Mouse (Mus musculus) brown adipose tissue, adult 24 weeks (tissue): ENCODE data around the gene Marveld3. TPM values are rescaled to one million over a fixed set of nuclear protein-coding genes. Genes with fewer than 3 reads are reported as not detected.

Experiments used
- polyA plus RNA-seq: library from polyadenylated mRNA; stranded (reverse); fragments of >200 nt; gene quantifications from 2 replicates; pipeline ENCODE4 v1.2.4, GENCODE M21; 2012; ENCODE audit not compliant: missing spikeins, insufficient read depth, insufficient read length

Marveld3 gene
- polyA plus RNA-seq, 1 experiment: not detected

Other genes with a start within 250 kb of the Marveld3 start
- gene Atxn1l, start 224.5 kb downstream of the Marveld3 start, polyA plus RNA-seq: 13.2 and 13.9 TPM in 2 replicates
- 44.4 and 68.3 TPM in 2 replicates for gene Ap1g1, start 183.6 kb downstream of the Marveld3 start, polyA plus RNA-seq
- 2.3 and 2.4 TPM in 2 replicates for gene Phlpp2, start 93.7 kb downstream of the Marveld3 start, polyA plus RNA-seq
- 1.5 TPM in 1 of 2 replicates, not detected in the other for gene Tat, start 28.2 kb upstream of the Marveld3 start, polyA plus RNA-seq
- not detected in 2 replicates for gene Chst4, start 77.5 kb upstream of the Marveld3 start, polyA plus RNA-seq
- 1.7 and 1.8 TPM in 2 replicates for gene Zfp612, start 117.5 kb upstream of the Marveld3 start, polyA plus RNA-seq
- not detected in 2 replicates for gene Gm21964, start 139.0 kb upstream of the Marveld3 start, polyA plus RNA-seq
- not detected in 2 replicates for gene Gm17720, start 140.6 kb upstream of the Marveld3 start, polyA plus RNA-seq
- not detected in 2 replicates for gene Calb2, start 206.0 kb upstream of the Marveld3 start, polyA plus RNA-seq